Mouse (Mus musculus): ENCODE data around the gene Cep83.

GRCm38 (mm10) chr10:94710320-94710695 is 21.9 kb downstream of the Cep83 start:
- TF ChIP-seq GATA1 (IDR thresholded peaks at IDR 0.05; ENCODE audit: borderline replicate concordance, low read length) (no peak), FLI1 (IDR thresholded peaks at IDR 0.05; ENCODE audit: low read length) (no peak)
